Mouse (Mus musculus) ES-Bruce4 (cell line): ENCODE measurements at regions not wholly inside any gene's neighbourhood (a gene's known extent, or its start where the extent isn't known, plus 50 kb on each side); places are given as distances from the start of the nearest gene placed in this dataset.
"Not testable (repeated sequence)": the region's sequence is repeated elsewhere in the genome, so short reads cannot be mapped to it uniquely, and the experiment has no call there.

Experiments used
- H3K27ac ChIP-seq: 2 replicates; pipeline ENCODE4 v1.5.1; 2012; ENCODE audit warnings: low read length, inconsistent platforms; ENCODE audit not compliant: insufficient read depth
- H3K27me3 ChIP-seq: 2 replicates; pipeline ENCODE4 v1.6.1; 2012; ENCODE audit warnings: mild to moderate bottlenecking, low read length, inconsistent platforms; ENCODE audit not compliant: control insufficient read depth, poor library complexity, insufficient read depth, severe bottlenecking
- H3K36me3 ChIP-seq: 2 replicates; pipeline ENCODE4 v1.6.1; 2012; ENCODE audit warnings: inconsistent platforms, mild to moderate bottlenecking, low read length, moderate library complexity; ENCODE audit not compliant: control insufficient read depth, poor library complexity, insufficient read depth, severe bottlenecking
- H3K4me1 ChIP-seq: one replicate; pipeline ENCODE4 v1.8.1; 2011; ENCODE audit warnings: low read length; ENCODE audit not compliant: control insufficient read depth, insufficient read depth
- H3K4me3 ChIP-seq: 2 replicates; pipeline ENCODE4 v1.5.1; 2011; ENCODE audit warnings: low read depth, mild to moderate bottlenecking, low read length
- H3K9ac ChIP-seq: 2 replicates; pipeline ENCODE4 v1.6.1; 2012; ENCODE audit warnings: low read depth, mild to moderate bottlenecking, inconsistent platforms; ENCODE audit not compliant: poor library complexity, severe bottlenecking
- H3K9me3 ChIP-seq: replicated peaks from 2 replicates; pipeline ENCODE4 v1.6.1; 2012; ENCODE audit warnings: mild to moderate bottlenecking, low read length, inconsistent platforms; ENCODE audit not compliant: control insufficient read depth, poor library complexity, insufficient read depth, severe bottlenecking
- CTCF ChIP-seq: IDR thresholded peaks from one replicate; pipeline ENCODE4 v1.8.1; 2011; ENCODE audit warnings: low read depth, low read length
- EP300 ChIP-seq: IDR thresholded peaks from 2 replicates; pipeline ENCODE4 v1.6.1; 2011; ENCODE audit warnings: low read depth, low read length; ENCODE audit not compliant: insufficient read depth
- POLR2A ChIP-seq: IDR thresholded peaks from one replicate; pipeline ENCODE4 v1.8.1; 2011; ENCODE audit warnings: low read length; ENCODE audit not compliant: insufficient read depth

GRCm38 (mm10) chr2:107468671-107469070 is 178.2 kb downstream of the Kcna4 start:
- Histone ChIP-seq H3K27me3 (no peaks in the 10 kb centered on the region), H3K27ac (no peak overlapping the region), H3K9ac (no peak overlapping the region), H3K4me1 (no peaks in the 10 kb centered on the region), H3K36me3 (no peaks in the 10 kb centered on the region), H3K4me3 (no peak overlapping the region), H3K9me3 (no peaks in the 10 kb centered on the region)
- TF ChIP-seq EP300 (no peak), POLR2A (no peak), CTCF (no peak)

- no peaks in the 10 kb centered on the region for H3K9me3 ChIP-seq
- no peak overlapping the region for H3K27ac ChIP-seq
- H3K9ac ChIP-seq = no peak overlapping the region
- no peaks in the 10 kb centered on the region for H3K27me3 ChIP-seq
- no peaks in the 10 kb centered on the region for H3K4me1 ChIP-seq
- TF ChIP-seq CTCF (no peak), POLR2A (no peak), EP300 (no peak)
- H3K4me3 ChIP-seq = no peak overlapping the region
- no peaks in the 10 kb centered on the region for H3K36me3 ChIP-seq
These were observed 213.4 kb downstream of the Kcna4 start for GRCm38 (mm10) chr2:107503646-107504379.

GRCm38 (mm10) chr2:107507426-107508167 is 217.2 kb downstream of the Kcna4 start:
- TF ChIP-seq EP300 = no peak
- TF ChIP-seq CTCF = no peak
- no peak for TF ChIP-seq POLR2A
- H3K36me3 ChIP-seq = no peaks in the 10 kb centered on the region
- H3K27me3 ChIP-seq = no peaks in the 10 kb centered on the region

GRCm38 (mm10) chr2:107515486-107515885 is 225.0 kb downstream of the Kcna4 start:
- not testable (repeated sequence) for H3K9ac ChIP-seq, H3K27me3 ChIP-seq, H3K4me3 ChIP-seq, H3K36me3 ChIP-seq, H3K9me3 ChIP-seq, H3K4me1 ChIP-seq
- H3K27ac ChIP-seq = peak overlapping the region; percentile 81

More at GRCm38 (mm10) chr2:107507426-107508167, 217.2 kb downstream of the Kcna4 start:
- no peaks in the 10 kb centered on the region for H3K9me3 ChIP-seq
- H3K27ac ChIP-seq = no peak overlapping the region
- H3K9ac ChIP-seq = no peak overlapping the region
- no peak overlapping the region for H3K4me3 ChIP-seq
- no peaks in the 10 kb centered on the region for H3K4me1 ChIP-seq

- no peak overlapping the region for H3K4me3 ChIP-seq
- no peak for TF ChIP-seq EP300
- no peak for TF ChIP-seq CTCF
- TF ChIP-seq POLR2A = no peak
- no peaks in the 10 kb centered on the region for H3K4me1 ChIP-seq
- no peaks in the 10 kb centered on the region for H3K9me3 ChIP-seq
- no peak overlapping the region for H3K27ac ChIP-seq
- no peaks in the 10 kb centered on the region for H3K36me3 ChIP-seq
- no peaks in the 10 kb centered on the region for H3K27me3 ChIP-seq
- no peak overlapping the region for H3K9ac ChIP-seq
These were observed 227.7 kb downstream of the Kcna4 start for GRCm38 (mm10) chr2:107518107-107518506.

GRCm38 (mm10) chr2:107518759-107519158 is 228.3 kb downstream of the Kcna4 start:
- Histone ChIP-seq H3K4me1 (no peaks in the 10 kb centered on the region), H3K27ac (no peak overlapping the region), H3K9me3 (no peaks in the 10 kb centered on the region), H3K9ac (no peak overlapping the region), H3K36me3 (no peaks in the 10 kb centered on the region), H3K4me3 (no peak overlapping the region), H3K27me3 (no peaks in the 10 kb centered on the region)
- no peak for TF ChIP-seq POLR2A
- no peak for TF ChIP-seq EP300
- no peak for TF ChIP-seq CTCF
